Mouse (Mus musculus) megakaryocyte, embryonic 14.5 days (primary cell): Measurements from ENCODE around the gene Tm4sf5. TPM values are rescaled to one million over a fixed set of nuclear protein-coding genes. Genes with fewer than 3 reads are reported as not detected.
"Not testable (repeated sequence)": the region's sequence is repeated elsewhere in the genome, so short reads cannot be mapped to it uniquely, and the experiment has no call there.

Experiments
- H3K27me3 ChIP-seq: replicated peaks from 2 replicates; pipeline ENCODE3; 2012; ENCODE audit warnings: inconsistent platforms
- H3K36me3 ChIP-seq: replicated peaks from 2 replicates; pipeline ENCODE3; 2012; ENCODE audit warnings: low read length, inconsistent platforms, mixed read lengths
- H3K4me1 ChIP-seq: 2 replicates; pipeline ENCODE4 v1.6.1; 2012; ENCODE audit warnings: inconsistent platforms
- H3K4me3 ChIP-seq: replicated peaks from 2 replicates; pipeline ENCODE3; 2012; ENCODE audit warnings: moderate library complexity, mild to moderate bottlenecking, inconsistent platforms
- H3K9me3 ChIP-seq: 2 replicates; pipeline ENCODE4 v1.6.1; 2012; ENCODE audit warnings: inconsistent platforms
- FLI1 ChIP-seq: IDR thresholded peaks from 2 replicates; pipeline ENCODE4 v1.6.1; 2012; ENCODE audit warnings: low read length, inconsistent platforms, mixed read lengths
- GATA1 ChIP-seq: IDR thresholded peaks from 3 replicates; pipeline ENCODE4 v1.6.1; 2012; ENCODE audit warnings: mixed read lengths, low read length, inconsistent platforms, borderline replicate concordance
- polyA plus RNA-seq: library from polyadenylated mRNA; stranded (reverse); fragments of >175 nt; gene quantifications from 2 replicates; pipeline ENCODE4 v1.2.3, GENCODE M21; 2012; ENCODE audit warnings: low replicate concordance; ENCODE audit not compliant: insufficient read depth

Tm4sf5 gene
- polyA plus RNA-seq, 1 experiment = 0.55 TPM

GRCm38 (mm10) chr11:70524782-70525181, 19.7 kb downstream of the Tm4sf5 start:
- TF ChIP-seq FLI1 = no peak
- no peak for TF ChIP-seq GATA1
- Histone ChIP-seq H3K9me3 (no peaks in the 10 kb centered on the region), H3K4me1 (peaks cover 39% of the 10 kb centered on the region), H3K27me3 (peaks cover 11% of the 10 kb centered on the region), H3K4me3 (peak overlapping the region; percentile 95), H3K36me3 (peaks cover 33% of the 10 kb centered on the region)

GRCm38 (mm10) chr11:70525184-70525678, 20.2 kb downstream of the Tm4sf5 start, which contains the start of gene Psmb6:
Psmb6 (plus strand) TSS chr11:70525367.
- no peak for TF ChIP-seq FLI1
- TF ChIP-seq GATA1 = no peak
- peaks cover 35% of the 10 kb centered on the region for H3K4me1 ChIP-seq
- H3K27me3 ChIP-seq = peaks cover 7% of the 10 kb centered on the region
- peaks cover 33% of the 10 kb centered on the region for H3K36me3 ChIP-seq
- H3K4me3 ChIP-seq = peak within 1 kb of the TSS; percentile 95
- H3K9me3 ChIP-seq = no peaks in the 10 kb centered on the region

GRCm38 (mm10) chr11:70525726-70526125, 20.7 kb downstream of the Tm4sf5 start:
- Histone ChIP-seq H3K36me3 (peaks cover 33% of the 10 kb centered on the region), H3K4me3 (peak overlapping the region; percentile 95), H3K9me3 (no peaks in the 10 kb centered on the region), H3K27me3 (peaks cover 3% of the 10 kb centered on the region), H3K4me1 (peaks cover 30% of the 10 kb centered on the region)
- TF ChIP-seq FLI1 (no peak), GATA1 (no peak)

- peaks cover 33% of the 10 kb centered on the region for H3K36me3 ChIP-seq
- peaks cover 2% of the 10 kb centered on the region for H3K27me3 ChIP-seq
- no peak for TF ChIP-seq GATA1
- no peak for TF ChIP-seq FLI1
- peak overlapping the region; percentile 95 for H3K4me3 ChIP-seq
- peaks cover 29% of the 10 kb centered on the region for H3K4me1 ChIP-seq
- no peaks in the 10 kb centered on the region for H3K9me3 ChIP-seq
These were observed 21.2 kb downstream of the Tm4sf5 start for GRCm38 (mm10) chr11:70526211-70526610.

- Histone ChIP-seq H3K4me3 (no peak overlapping the region), H3K4me1 (peaks cover 39% of the 10 kb centered on the region), H3K9me3 (no peaks in the 10 kb centered on the region), H3K27me3 (peaks cover 8% of the 10 kb centered on the region), H3K36me3 (peaks cover 33% of the 10 kb centered on the region)
- TF ChIP-seq GATA1 = no peak
- no peak for TF ChIP-seq FLI1
These were observed 23.6 kb downstream of the Tm4sf5 start for GRCm38 (mm10) chr11:70528610-70529009.

- peaks cover 51% of the 10 kb centered on the region for H3K4me1 ChIP-seq
These were observed 26.0 kb downstream of the Tm4sf5 start for GRCm38 (mm10) chr11:70531065-70531464.

GRCm38 (mm10) chr11:70532839-70533238, 27.8 kb downstream of the Tm4sf5 start, which contains the start of gene Gm40193:
Gm40193 (minus strand) TSS chr11:70532939.
- peaks cover 9% of the 10 kb centered on the region for H3K27me3 ChIP-seq
- H3K9me3 ChIP-seq = no peaks in the 10 kb centered on the region
- H3K36me3 ChIP-seq = peaks cover 13% of the 10 kb centered on the region
- TF ChIP-seq GATA1 = no peak
- no peak for TF ChIP-seq FLI1
- no peak within 1 kb of the TSS for H3K4me3 ChIP-seq
- H3K4me1 ChIP-seq = peaks cover 55% of the 10 kb centered on the region

More at GRCm38 (mm10) chr11:70531065-70531464, 26.0 kb downstream of the Tm4sf5 start:
- not testable (repeated sequence) for H3K27me3 ChIP-seq, H3K4me3 ChIP-seq, H3K9me3 ChIP-seq
- peaks cover 30% of the 10 kb centered on the region for H3K36me3 ChIP-seq

- Histone ChIP-seq H3K4me1 (peaks cover 62% of the 10 kb centered on the region), H3K9me3 (no peaks in the 10 kb centered on the region), H3K4me3 (peak overlapping the region; percentile 90), H3K36me3 (no peaks in the 10 kb centered on the region), H3K27me3 (peaks cover 39% of the 10 kb centered on the region)
- TF ChIP-seq GATA1 (no peak), FLI1 (no peak)
These were observed 34.4 kb downstream of the Tm4sf5 start for GRCm38 (mm10) chr11:70539423-70539822.

- no peaks in the 10 kb centered on the region; the same call in 1 of the 2 replicates for H3K9me3 ChIP-seq
- peak within 1 kb of the TSS; percentile 90 for H3K4me3 ChIP-seq
- peaks cover 61% of the 10 kb centered on the region for H3K4me1 ChIP-seq
- H3K27me3 ChIP-seq = peaks cover 42% of the 10 kb centered on the region
- no peaks in the 10 kb centered on the region for H3K36me3 ChIP-seq
- TF ChIP-seq GATA1 (no peak), FLI1 (no peak)
These were observed 35.0 kb downstream of the Tm4sf5 start, which contains the start of gene Pld2 for GRCm38 (mm10) chr11:70539877-70540587. Pld2 (plus strand) TSS chr11:70540064.

- peaks cover 42% of the 10 kb centered on the region for H3K27me3 ChIP-seq
- peak overlapping the region; percentile 90 for H3K4me3 ChIP-seq
- TF ChIP-seq GATA1 = no peak
- TF ChIP-seq FLI1 = no peak
- no peaks in the 10 kb centered on the region for H3K36me3 ChIP-seq
- peaks cover 52% of the 10 kb centered on the region for H3K4me1 ChIP-seq
- H3K9me3 ChIP-seq = no peaks in the 10 kb centered on the region; the same call in 1 of the 2 replicates
These were observed 35.9 kb downstream of the Tm4sf5 start for GRCm38 (mm10) chr11:70540928-70541327.
